Mouse (Mus musculus): ENCODE measurements around the gene Ciao2a. TPM values are rescaled to one million over a fixed set of nuclear protein-coding genes. Genes with fewer than 3 reads are reported as not detected.

Gene Ciao2a
- polyA plus RNA-seq, 1 experiment = 146 TPM

Other genes with a start within 250 kb of the Ciao2a start
- not detected in 2 replicates for gene Pclaf, start 236.4 kb upstream of the Ciao2a start, polyA plus RNA-seq (2012; ENCODE audit: insufficient read depth, insufficient read length, missing spikeins)
- 16.4 and 18.9 TPM in 2 replicates for gene Trip4, start 217.8 kb upstream of the Ciao2a start, polyA plus RNA-seq (2012; ENCODE audit: insufficient read depth, insufficient read length, missing spikeins)
- 3.8 and 6.7 TPM in 2 replicates for gene Csnk1g1, start 217.7 kb upstream of the Ciao2a start, polyA plus RNA-seq (2012; ENCODE audit: insufficient read depth, insufficient read length, missing spikeins)
- gene Ppib, start 66.4 kb upstream of the Ciao2a start, polyA plus RNA-seq (2012; ENCODE audit: insufficient read depth, insufficient read length, missing spikeins) = 139 and 189 TPM in 2 replicates
- gene Snx22, start 56.9 kb upstream of the Ciao2a start, polyA plus RNA-seq (2012; ENCODE audit: insufficient read depth, insufficient read length, missing spikeins) = 0.46 TPM in 1 of 2 replicates, not detected in the other
- 35.6 and 40.3 TPM in 2 replicates for gene Snx1, start within 50 bp of the Ciao2a start, polyA plus RNA-seq (2012; ENCODE audit: insufficient read depth, insufficient read length, missing spikeins)
- gene Dapk2, start 31.6 kb downstream of the Ciao2a start, polyA plus RNA-seq (2012; ENCODE audit: insufficient read depth, insufficient read length, missing spikeins) = 2.9 and 5.9 TPM in 2 replicates
- 11.6 and 15.5 TPM in 2 replicates for gene Herc1, start 223.8 kb downstream of the Ciao2a start, polyA plus RNA-seq (2012; ENCODE audit: insufficient read depth, insufficient read length, missing spikeins)